25 mouse cellular contexts compared by ENCODE assay signal in genomic region chr12:69741965-69742364, GRCm38 (mm10). TPM values are rescaled to one million over a fixed set of nuclear protein-coding genes. Genes with fewer than 3 reads are reported as not detected.
DNase-seq lines count a peak whose midpoint lies in the region; ATAC-seq and TF ChIP-seq lines count a peak whose summit lies in the region.
"Had no signal": no experiment of that assay in that cellular context is flagged by ENCODE, and none has a peak within 500 bp of the region (broad histone marks: within the 10 kb centered on the region; RNA-seq: fewer than 3 reads in every experiment).

No protein-coding gene starts in this region.

- no peak overlapping the region for H3K9ac ChIP-seq in hindbrain, postnatal 0 days (replicated peaks; ENCODE audit: low read length)
- no peak overlapping the region for H3K9ac ChIP-seq in hindbrain, embryonic 13.5 days
- H3K9ac ChIP-seq in kidney, embryonic 16.5 days (replicated peaks; ENCODE audit: low read length), result no peak overlapping the region
- H3K9ac ChIP-seq in lung, embryonic 14.5 days, result no peak overlapping the region
- H3K9ac ChIP-seq: embryonic facial prominence, embryonic 12.5 days; hindbrain, embryonic 14.5 days; liver, embryonic 15.5 days; midbrain, embryonic 15.5 days had no signal

- no peak overlapping the region for H3K4me2 ChIP-seq in hindbrain, postnatal 0 days (ENCODE audit: low read depth, low read length)
- no peak overlapping the region for H3K4me2 ChIP-seq in hindbrain, embryonic 13.5 days
- no peak overlapping the region for H3K4me2 ChIP-seq in kidney, embryonic 16.5 days (replicated peaks; ENCODE audit: low read depth, low read length)
- no peak overlapping the region for H3K4me2 ChIP-seq in lung, embryonic 14.5 days
- H3K4me2 ChIP-seq: embryonic facial prominence, embryonic 12.5 days; heart, embryonic 11.5 days; hindbrain, embryonic 14.5 days; liver, embryonic 15.5 days; midbrain, embryonic 15.5 days had no signal

- H3K4me3 ChIP-seq in hindbrain, postnatal 0 days (ENCODE audit: low read length), result no peak overlapping the region
- H3K4me3 ChIP-seq in hindbrain, embryonic 13.5 days, result no peak overlapping the region
- H3K4me3 ChIP-seq in kidney, embryonic 16.5 days (ENCODE audit: low read length), result no peak overlapping the region
- H3K4me3 ChIP-seq in lung, embryonic 14.5 days (ENCODE audit: low read depth, low read length), result no peak overlapping the region
- H3K4me3 ChIP-seq: embryonic facial prominence, embryonic 12.5 days; erythroblast, embryonic 14.5 days; liver, embryonic 15.5 days; midbrain, embryonic 15.5 days had no signal

- ATAC-seq in hindbrain, postnatal 0 days, result no peak
- no peak for ATAC-seq in hindbrain, embryonic 13.5 days (ENCODE audit: low FRiP score)
- no peak for ATAC-seq in kidney, embryonic 16.5 days (ENCODE audit: low FRiP score, low TSS enrichment)
- no peak for ATAC-seq in lung, embryonic 14.5 days (ENCODE audit: insufficient read depth)
- ATAC-seq in erythroblast, adult 5-6 weeks (replicated peaks; ENCODE audit: low FRiP score, poor library complexity, severe bottlenecking), result peak; percentile 50; the same call in 1 of the 2 replicates
- ATAC-seq: CD4-positive, CD25-positive, alpha-beta regulatory T cell, adult 4 months; inflammation-experienced regulatory T-cells, adult 6 months; midbrain, embryonic 15.5 days had no signal

- H3K4me1 ChIP-seq in hindbrain, postnatal 0 days (ENCODE audit: insufficient read depth, low read length), result no peaks in the 10 kb centered on the region
- peaks cover 3% of the 10 kb centered on the region; the same call in 1 of the 2 replicates for H3K4me1 ChIP-seq in hindbrain, embryonic 13.5 days (replicated peaks)
- H3K4me1 ChIP-seq in kidney, embryonic 16.5 days (ENCODE audit: insufficient read depth, low read length), result no peaks in the 10 kb centered on the region
- no peaks in the 10 kb centered on the region for H3K4me1 ChIP-seq in lung, embryonic 14.5 days (ENCODE audit: insufficient read depth)
- H3K4me1 ChIP-seq: embryonic facial prominence, embryonic 12.5 days; midbrain, embryonic 15.5 days had no signal

- no peaks in the 10 kb centered on the region for H3K36me3 ChIP-seq in hindbrain, postnatal 0 days (ENCODE audit: insufficient read depth, low read length)
- H3K36me3 ChIP-seq in hindbrain, embryonic 13.5 days, result no peaks in the 10 kb centered on the region
- H3K36me3 ChIP-seq in kidney, embryonic 16.5 days (ENCODE audit: insufficient read depth, low read length), result 0 out of 2 replicates have a peak, but pooled peaks cover 5% of the 10 kb centered on the region
- H3K36me3 ChIP-seq in lung, embryonic 14.5 days (ENCODE audit: insufficient read depth), result no peaks in the 10 kb centered on the region
- H3K36me3 ChIP-seq: embryonic facial prominence, embryonic 12.5 days had no signal

- no peaks in the 10 kb centered on the region for H3K27me3 ChIP-seq in hindbrain, postnatal 0 days (ENCODE audit: insufficient read depth, low read length)
- no peaks in the 10 kb centered on the region for H3K27me3 ChIP-seq in hindbrain, embryonic 13.5 days
- no peaks in the 10 kb centered on the region for H3K27me3 ChIP-seq in kidney, embryonic 16.5 days (ENCODE audit: insufficient read depth, low read length)
- H3K27me3 ChIP-seq in lung, embryonic 14.5 days (ENCODE audit: insufficient read depth, low read length), result no peaks in the 10 kb centered on the region
- H3K27me3 ChIP-seq: embryonic facial prominence, embryonic 12.5 days; liver, embryonic 15.5 days; midbrain, embryonic 15.5 days had no signal

- H3K9me3 ChIP-seq in hindbrain, postnatal 0 days (ENCODE audit: low read length), result no peaks in the 10 kb centered on the region
- H3K9me3 ChIP-seq in hindbrain, embryonic 13.5 days, result no peaks in the 10 kb centered on the region
- H3K9me3 ChIP-seq in kidney, embryonic 16.5 days (ENCODE audit: low read length), result no peaks in the 10 kb centered on the region
- H3K9me3 ChIP-seq in lung, embryonic 14.5 days (ENCODE audit: low read depth, low read length), result no peaks in the 10 kb centered on the region
- H3K9me3 ChIP-seq: embryonic facial prominence, embryonic 12.5 days; liver, embryonic 15.5 days; midbrain, embryonic 15.5 days had no signal

- DNase-seq in hindbrain, postnatal 0 days (ENCODE audit: low spot score), result no peak
- DNase-seq in kidney, postnatal 10 days, result peak; percentile 19
- DNase-seq in lung, embryonic 14.5 days, result no peak
- no peak for DNase-seq in lung, postnatal 4 days
- no peak for DNase-seq in spleen, adult 18-20 months
- DNase-seq: adrenal gland, postnatal 25 days; cerebellum, adult 11-12 months; cerebellum, adult 9-11 months; embryo, embryonic 11 days; gastrocnemius, postnatal 10 days; heart, postnatal 4 days; left cerebral cortex, postnatal 4 days; lung, postnatal 10 days; right cerebral cortex, postnatal 25 days had no signal

- 90% methylated on average over 5 of the region's 5 CpGs for WGBS in hindbrain, postnatal 0 days
- 84% methylated on average over 5 of the region's 5 CpGs for WGBS in hindbrain, embryonic 13.5 days
- WGBS in kidney, embryonic 16.5 days, result 88% methylated on average over 5 of the region's 5 CpGs
- 55% methylated on average over 5 of the region's 5 CpGs for WGBS in lung, embryonic 14.5 days

- H3K27ac ChIP-seq in hindbrain, postnatal 0 days, result no peak overlapping the region
- no peak overlapping the region for H3K27ac ChIP-seq in hindbrain, embryonic 13.5 days
- H3K27ac ChIP-seq in kidney, embryonic 16.5 days (ENCODE audit: low read length), result no peak overlapping the region
- no peak overlapping the region for H3K27ac ChIP-seq in lung, embryonic 14.5 days (ENCODE audit: low read depth)
- H3K27ac ChIP-seq: embryonic facial prominence, embryonic 12.5 days; hindbrain, embryonic 14.5 days; liver, embryonic 15.5 days; midbrain, embryonic 15.5 days had no signal

- TF ChIP-seq CTCF in hindbrain, postnatal 0 days (IDR thresholded peaks at IDR 0.05; ENCODE audit: low read depth), result peak; percentile 33
- peak; percentile 27; the same call in 1 of the 2 replicates for TF ChIP-seq CTCF in lung, embryonic 14.5 days (IDR thresholded peaks at IDR 0.05; ENCODE audit: low read depth)

RNA-seq across cellular contexts. Expression of gene Atp5s, which starts 17.2 kb away (rescaled TPM):
- 24.5 and 33.5 TPM in 2 replicates for total RNA-seq in hindbrain, postnatal 0 days (2014; rRNA removed)
- polyA plus RNA-seq in hindbrain, postnatal 0 days (2015; fragmentation: Nextera tagmentation; extraction: Ambion mirVana), result 34.3 and 38.9 TPM in 2 replicates
- 26.1 and 30.0 TPM in 2 replicates for polyA plus RNA-seq in hindbrain, embryonic 13.5 days (2015; fragmentation: Nextera tagmentation; extraction: Ambion mirVana)
- polyA plus RNA-seq in kidney, embryonic 16.5 days (2015; fragmentation: Nextera tagmentation; extraction: Ambion mirVana), result 31.7 and 33.5 TPM in 2 replicates
- polyA plus RNA-seq in lung, embryonic 14.5 days (2014; fragmentation: Nextera tagmentation; extraction: Ambion mirVana), result 29.4 and 33.3 TPM in 2 replicates
- 15.5 and 47.3 TPM in 2 replicates for total RNA-seq in erythroblast, adult 5-6 weeks (2015; ENCODE audit: low replicate concordance)
- 11.7 and 15.2 TPM in 2 replicates for total RNA-seq in erythroblast, adult 5-6 weeks (2017; ENCODE audit: low replicate concordance)

RNA-seq across cellular contexts. Expression of gene L2hgdh, which starts 17.3 kb away (rescaled TPM):
- 10.5 and 12.2 TPM in 2 replicates for total RNA-seq in hindbrain, postnatal 0 days (2014; rRNA removed)
- polyA plus RNA-seq in hindbrain, postnatal 0 days (2015; fragmentation: Nextera tagmentation; extraction: Ambion mirVana), result 10.2 and 11.0 TPM in 2 replicates
- polyA plus RNA-seq in hindbrain, embryonic 13.5 days (2015; fragmentation: Nextera tagmentation; extraction: Ambion mirVana), result 11.5 and 11.6 TPM in 2 replicates
- 25.2 and 26.9 TPM in 2 replicates for polyA plus RNA-seq in kidney, embryonic 16.5 days (2015; fragmentation: Nextera tagmentation; extraction: Ambion mirVana)
- polyA plus RNA-seq in lung, embryonic 14.5 days (2014; fragmentation: Nextera tagmentation; extraction: Ambion mirVana), result 13.1 and 14.5 TPM in 2 replicates
- 2.3 and 7.7 TPM in 2 replicates for total RNA-seq in erythroblast, adult 5-6 weeks (2015; ENCODE audit: low replicate concordance)
- total RNA-seq in erythroblast, adult 5-6 weeks (2017; ENCODE audit: low replicate concordance), result 3.3 and 3.9 TPM in 2 replicates

RNA-seq across cellular contexts. Expression of gene Cdkl1, which starts 49.1 kb away (rescaled TPM):
- 28.3 and 51.5 TPM in 2 replicates for total RNA-seq in hindbrain, postnatal 0 days (2014; rRNA removed)
- 20.2 and 26.7 TPM in 2 replicates for polyA plus RNA-seq in hindbrain, postnatal 0 days (2015; fragmentation: Nextera tagmentation; extraction: Ambion mirVana)
- 4.2 and 4.6 TPM in 2 replicates for polyA plus RNA-seq in hindbrain, embryonic 13.5 days (2015; fragmentation: Nextera tagmentation; extraction: Ambion mirVana)
- polyA plus RNA-seq in kidney, embryonic 16.5 days (2015; fragmentation: Nextera tagmentation; extraction: Ambion mirVana), result 25.7 and 32.4 TPM in 2 replicates
- polyA plus RNA-seq in lung, embryonic 14.5 days (2014; fragmentation: Nextera tagmentation; extraction: Ambion mirVana), result 1.6 and 1.8 TPM in 2 replicates
- 43.6 and 51.4 TPM in 2 replicates for total RNA-seq in erythroblast, adult 5-6 weeks (2015; ENCODE audit: low replicate concordance)
- 86.7 and 87.6 TPM in 2 replicates for total RNA-seq in erythroblast, adult 5-6 weeks (2017; ENCODE audit: low replicate concordance)
- polyA plus RNA-seq: CD4-positive, CD25-positive, alpha-beta regulatory T cell, adult 4 months; inflammation-experienced regulatory T-cells, adult 6 months had no signal
